Mouse (Mus musculus): ENCODE results near the gene Blzf1.

The Blzf1 gene

GRCm38 (mm10) chr1:164242809-164243208 is 64.5 kb downstream of the Blzf1 start:
- H3K4me1 ChIP-seq (replicated peaks; ENCODE audit: low read depth, low read length): peaks cover 8% of the 10 kb centered on the region
- no peak for TF ChIP-seq CTCF (conservative IDR thresholded peaks at IDR 0.05; ENCODE audit: low read length)
- no peak for TF ChIP-seq NANOG (IDR thresholded peaks at IDR 0.05; ENCODE audit: borderline replicate concordance, low read length)
- no peak for TF ChIP-seq POU5F1 (IDR thresholded peaks at IDR 0.05; ENCODE audit: borderline replicate concordance, low read length)
- no peaks in the 10 kb centered on the region for H3K9me3 ChIP-seq (ENCODE audit: low read length)
- H3K4me3 ChIP-seq (replicated peaks; ENCODE audit: low read length): no peak overlapping the region
- H3K27me3 ChIP-seq (ENCODE audit: insufficient read depth, low read length): no peaks in the 10 kb centered on the region
- H3K36me3 ChIP-seq (ENCODE audit: insufficient read depth, low read length): no peaks in the 10 kb centered on the region

- no peaks in the 10 kb centered on the region for H3K36me3 ChIP-seq (ENCODE audit: insufficient read depth, low read length)
- H3K4me1 ChIP-seq (replicated peaks; ENCODE audit: low read depth, low read length): no peaks in the 10 kb centered on the region
- no peaks in the 10 kb centered on the region for H3K27me3 ChIP-seq (ENCODE audit: insufficient read depth, low read length)
- H3K9me3 ChIP-seq (ENCODE audit: low read length): no peaks in the 10 kb centered on the region
- H3K4me3 ChIP-seq (replicated peaks; ENCODE audit: low read length): no peak overlapping the region
- no peak for TF ChIP-seq POU5F1 (IDR thresholded peaks at IDR 0.05; ENCODE audit: borderline replicate concordance, low read length)
- TF ChIP-seq NANOG (IDR thresholded peaks at IDR 0.05; ENCODE audit: borderline replicate concordance, low read length): no peak
- no peak for TF ChIP-seq CTCF (conservative IDR thresholded peaks at IDR 0.05; ENCODE audit: low read length)
Measured at GRCm38 (mm10) chr1:164241494-164241893, 65.8 kb downstream of the Blzf1 start.

All from E14TG2a.4 (cell line).